Mouse (Mus musculus) left cerebral cortex, adult 2 months (tissue): ENCODE results near the gene Fam160a1. TPM values are rescaled to one million over a fixed set of nuclear protein-coding genes. Genes with fewer than 3 reads are reported as not detected.

Experiments used
- DNase-seq, 2 experiments: peaks; one replicate each; pipeline ENCODE4 v3.0.0; 2021 to 2022; ENCODE audit warnings: low spot score in 2 of 2, mixed read lengths in 1 of 2; ENCODE audit errors: extremely low spot score in 1 of 2
- H3K27ac ChIP-seq: fragments of 200-600 bp; 2 replicates; pipeline ENCODE4 v1.8.1; 2022
- H3K4me3 ChIP-seq: fragments of 200-600 bp; 2 replicates; pipeline ENCODE4 v1.8.1; 2022
- CTCF ChIP-seq: fragments of 200-600 bp; IDR thresholded peaks from 2 replicates; pipeline ENCODE4 v1.8.1; 2022; ENCODE audit warnings: antibody characterized with exemption, mild to moderate bottlenecking, moderate library complexity
- intact Hi-C: fragments of 180-260 bp; cut with DNase I; formaldehyde crosslinking; loops from one replicate; pipeline ENCODE4 v1.15.1; 2025
- long read RNA-seq, 2 experiments: library from polyadenylated mRNA; stranded (forward); transcript quantifications; one replicate each; pipeline ENCODE4 v2.0.0; 2021; ENCODE audit warnings: borderline mapping rate in 2 of 2
- total RNA-seq, 2 experiments: library from RNA; stranded (reverse); gene quantifications; 2 replicates each; pipeline ENCODE4 v1.2.3; 2021

The Fam160a1 gene
- total RNA-seq = 1 to 10 TPM; 3.2 to 5.6 TPM
- long read RNA-seq, experiment 1, partial matches to known transcripts = 1 of 5 reads
- long read RNA-seq, experiment 1, other reads (novel, unspliced or antisense) = 4 of 5 reads
- long read RNA-seq, experiment 2, partial matches to known transcripts = 3 of 7 reads
- long read RNA-seq, experiment 2, other reads (novel, unspliced or antisense) = 1 of 7 reads

DNA sequence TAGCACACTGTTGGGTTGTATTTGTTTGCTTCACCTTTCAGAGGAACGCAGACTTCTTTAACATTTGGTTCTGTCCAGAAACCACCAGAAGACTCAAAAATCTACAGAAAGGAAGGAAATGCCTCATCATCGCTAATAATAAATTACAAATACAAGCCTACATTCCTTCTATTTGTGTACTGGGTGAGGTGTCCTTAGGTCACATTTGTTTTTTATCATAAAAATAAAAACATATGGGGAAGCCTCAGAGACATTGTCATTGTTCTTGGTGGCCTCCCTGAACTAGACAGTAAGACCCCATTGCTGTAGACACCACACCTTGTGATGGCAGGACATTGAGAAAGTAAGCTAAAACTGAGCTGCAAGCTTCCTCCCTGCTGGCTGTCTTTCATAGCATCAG lies at the start of gene Fam160a1:
Gene Fam160a1, minus strand, starts transcription at position 101 of the 400 bp plus-strand sequence.
- intact Hi-C loops = no loop called here
- Histone ChIP-seq H3K27ac (no peak within 1 kb of the TSS), H3K4me3 (no peak within 1 kb of the TSS)
- DNase-seq = no peak
- TF ChIP-seq CTCF = no peak

DNA sequence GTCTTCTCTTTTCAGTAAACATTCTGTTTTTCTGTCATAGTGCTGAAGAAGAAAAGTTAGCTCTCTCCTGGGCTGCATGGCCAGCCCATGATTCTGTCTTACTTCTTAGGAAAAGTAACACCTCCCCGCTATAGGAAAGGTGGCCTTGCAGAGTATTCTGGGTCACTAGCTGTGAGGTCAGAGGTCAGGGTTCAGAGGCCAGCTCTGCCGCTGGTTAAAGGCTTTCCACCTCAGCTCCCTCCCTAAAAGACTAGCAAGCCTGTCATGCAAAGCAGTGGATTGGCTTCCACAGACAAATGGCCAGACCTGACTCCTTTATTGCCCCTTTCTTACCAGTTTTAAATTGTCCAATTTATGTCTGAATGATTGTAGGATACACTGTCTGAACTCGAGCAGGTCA lies 46.9 kb upstream of the Fam160a1 start:
- TF ChIP-seq CTCF = no peak
- intact Hi-C loops = no loop called here
- H3K4me3 ChIP-seq = no peak overlapping the region

DNA sequence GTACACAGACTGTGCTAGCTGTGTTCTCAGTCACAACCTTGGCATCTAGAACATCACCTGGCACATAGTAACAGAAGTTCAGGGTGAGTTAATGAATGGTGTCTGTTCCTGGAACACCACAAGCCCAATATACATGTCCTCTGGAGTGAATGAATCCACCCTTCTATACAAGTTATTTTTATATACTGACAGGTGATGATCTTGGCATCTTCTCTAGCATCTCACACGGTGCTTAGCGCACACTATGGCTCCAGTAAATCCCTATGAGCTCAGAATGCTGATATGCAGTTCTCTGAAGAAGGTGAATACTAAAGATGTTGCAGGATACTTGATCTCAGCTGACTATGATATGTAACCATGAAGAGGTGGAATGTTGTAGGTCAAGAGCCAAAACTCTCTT lies 45.8 kb upstream of the Fam160a1 start:
- no peak for TF ChIP-seq CTCF
- intact Hi-C loops = no loop called here
- Histone ChIP-seq H3K4me3 (no peak overlapping the region), H3K27ac (no peak overlapping the region)
- DNase-seq = no peak

More for the DNA sequence above, 46.9 kb upstream of the Fam160a1 start:
- H3K27ac ChIP-seq = no peak overlapping the region
- DNase-seq = no peak

DNA sequence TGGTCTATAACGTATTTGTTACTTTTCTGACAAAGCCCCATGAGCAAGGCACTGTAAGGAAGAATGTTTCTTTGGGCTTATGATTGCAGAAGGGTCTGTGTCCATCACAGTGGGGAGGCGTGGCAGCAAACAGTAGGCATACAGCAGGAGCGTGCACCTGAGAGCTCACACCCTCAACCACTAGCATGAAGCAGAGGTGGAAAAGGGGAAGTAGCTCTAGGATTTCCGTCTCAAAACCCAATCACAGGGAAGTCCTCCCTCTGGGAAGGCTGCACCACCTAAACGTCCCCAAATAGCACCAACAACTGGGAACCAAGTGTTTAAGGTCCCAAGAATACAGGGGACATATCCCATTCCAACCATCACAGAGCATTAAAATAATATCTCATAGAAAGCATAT lies 43.9 kb upstream of the Fam160a1 start:
- intact Hi-C loops = no loop called here
- no peak for DNase-seq
- TF ChIP-seq CTCF = no peak
- Histone ChIP-seq H3K27ac (no peak overlapping the region), H3K4me3 (no peak overlapping the region)

DNA sequence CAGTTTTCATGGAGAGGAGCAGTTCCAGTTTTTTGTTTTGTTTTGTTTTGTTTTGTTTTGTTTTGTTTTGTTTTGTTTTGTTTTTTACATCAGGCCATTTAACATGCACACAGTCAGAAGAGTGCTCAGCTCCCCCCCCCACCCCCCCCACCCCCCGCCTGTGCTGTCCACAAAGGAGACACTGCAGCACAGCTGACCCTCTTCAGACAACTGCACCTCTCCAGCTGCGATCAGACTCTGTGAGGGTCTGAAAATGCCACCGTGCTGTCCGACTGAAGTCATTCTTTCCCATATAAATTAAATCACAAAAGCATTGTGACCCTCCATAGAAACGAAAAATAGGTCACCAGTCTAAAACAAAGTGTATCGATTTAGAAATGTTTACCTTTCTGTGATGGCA lies 42.2 kb upstream of the Fam160a1 start:
- Histone ChIP-seq H3K27ac (no peak overlapping the region), H3K4me3 (no peak overlapping the region)
- intact Hi-C loops = no loop called here
- no peak for TF ChIP-seq CTCF
- DNase-seq = no peak

DNA sequence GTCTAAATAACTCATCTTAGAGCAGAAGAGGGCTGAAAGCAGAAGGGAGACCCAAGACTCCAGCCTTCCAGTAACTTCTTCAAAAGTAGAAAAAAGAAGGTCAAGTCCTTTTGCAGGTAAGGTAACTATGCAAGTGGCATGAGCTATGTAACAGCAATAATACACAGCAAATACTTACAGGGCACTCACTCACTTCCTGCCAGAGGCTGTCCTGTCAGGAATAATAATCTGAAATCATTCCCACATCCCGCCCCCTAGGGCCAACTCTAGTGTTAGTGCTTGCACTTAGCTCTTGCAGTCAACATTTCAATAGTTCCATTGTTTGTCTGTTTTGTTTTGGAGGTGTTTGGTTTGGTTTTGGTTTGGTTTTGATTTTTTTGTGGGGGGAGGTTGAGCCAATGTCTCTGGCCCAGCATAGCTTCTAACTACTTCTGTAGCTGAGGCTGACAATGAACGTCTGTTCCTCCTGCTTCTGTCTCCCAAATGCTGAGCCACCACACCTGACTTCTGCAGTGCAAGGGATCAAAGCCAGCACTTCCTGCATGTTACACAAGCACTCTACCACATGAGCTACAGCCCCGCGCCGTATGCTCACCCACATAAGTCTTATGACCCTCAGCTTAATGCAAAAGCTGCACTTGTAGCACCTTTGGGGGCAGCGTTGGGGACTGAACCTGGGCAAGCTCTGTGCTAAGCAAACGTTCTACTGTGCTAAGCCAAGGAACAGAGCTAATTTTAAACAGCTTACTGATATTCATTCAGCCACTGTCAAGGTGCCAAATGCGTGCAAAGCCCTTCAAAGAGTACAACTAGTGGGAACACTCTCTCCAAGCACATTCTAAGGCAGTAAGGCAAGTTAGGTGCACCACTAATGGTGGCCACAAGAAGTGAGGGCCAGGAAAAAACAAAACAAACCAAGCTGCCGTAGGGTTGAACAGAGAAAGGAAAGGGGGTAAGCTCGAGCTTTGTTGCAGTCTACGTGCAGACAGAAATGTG lies 41.3 kb upstream of the Fam160a1 start:
- intact Hi-C loops = no loop called here
- Histone ChIP-seq H3K4me3 (no peak overlapping the region), H3K27ac (no peak overlapping the region)
- no peak for TF ChIP-seq CTCF
- no peak for DNase-seq

DNA sequence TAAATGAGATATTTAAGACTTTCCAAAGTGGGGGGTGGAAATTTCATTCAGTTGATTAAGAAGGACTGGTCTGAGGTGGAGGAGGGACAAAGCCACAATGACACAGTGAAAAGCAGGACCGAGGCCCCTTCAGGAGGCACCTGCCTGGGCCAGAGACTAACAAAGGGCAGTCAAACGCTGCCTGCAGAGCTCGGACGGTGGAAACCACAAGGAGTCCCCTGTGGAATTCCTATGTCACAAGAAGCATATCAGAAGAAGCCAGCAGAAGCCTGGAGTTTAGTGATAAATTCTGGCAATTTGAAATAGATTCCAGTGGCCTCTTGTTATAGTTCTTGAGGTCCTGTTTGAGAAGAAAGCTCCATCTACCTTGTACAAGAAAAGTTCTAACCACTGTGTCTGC lies 40.0 kb upstream of the Fam160a1 start:
- Histone ChIP-seq H3K4me3 (no peak overlapping the region), H3K27ac (no peak overlapping the region)
- TF ChIP-seq CTCF = no peak
- DNase-seq = no peak
- intact Hi-C loops = no loop called here

DNA sequence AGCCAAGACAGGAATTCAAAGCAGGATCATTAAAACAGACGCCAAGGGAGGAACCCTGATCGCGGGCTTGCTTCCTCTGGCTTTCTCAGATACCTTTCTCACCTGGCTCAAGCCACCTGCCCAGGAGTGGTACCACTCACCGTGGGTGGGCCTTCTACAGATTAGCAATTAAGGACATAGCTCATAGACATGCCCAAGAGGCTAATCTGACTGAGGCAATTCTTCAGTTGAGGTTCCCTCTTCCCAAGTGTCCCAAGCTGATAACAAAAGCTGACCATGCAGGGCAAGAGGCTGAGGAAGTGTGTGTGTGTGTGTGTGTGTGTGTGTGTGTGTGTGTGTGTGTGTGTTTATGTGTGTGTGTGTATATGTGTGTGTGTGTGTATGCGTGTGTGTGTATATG lies 38.9 kb upstream of the Fam160a1 start:
- H3K4me3 ChIP-seq = no peak overlapping the region
- no peak overlapping the region for H3K27ac ChIP-seq
- DNase-seq = no peak
- TF ChIP-seq CTCF = no peak
- intact Hi-C loops = no loop called here

DNA sequence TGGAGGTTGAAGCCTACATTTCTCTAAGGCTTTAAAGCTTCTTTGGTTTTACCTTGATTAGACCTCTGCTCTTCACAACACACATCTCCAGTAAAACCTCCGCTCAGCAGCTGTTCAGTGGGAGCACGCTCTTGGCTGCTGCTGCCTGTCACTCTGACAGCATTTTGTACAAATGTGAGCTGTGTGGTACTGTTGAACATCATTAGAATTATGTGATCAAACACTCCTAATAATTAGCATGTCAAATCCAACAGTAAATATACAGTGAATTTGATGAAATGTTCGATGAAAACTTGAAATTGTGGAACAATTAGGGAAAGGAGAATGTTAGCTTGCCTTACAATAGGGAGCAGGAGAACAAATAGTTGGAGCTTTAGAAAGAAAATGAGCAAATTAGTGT lies 38.0 kb upstream of the Fam160a1 start:
- intact Hi-C loops = no loop called here
- no peak for TF ChIP-seq CTCF
- no peak overlapping the region for H3K27ac ChIP-seq
- no peak for DNase-seq
- no peak overlapping the region for H3K4me3 ChIP-seq

DNA sequence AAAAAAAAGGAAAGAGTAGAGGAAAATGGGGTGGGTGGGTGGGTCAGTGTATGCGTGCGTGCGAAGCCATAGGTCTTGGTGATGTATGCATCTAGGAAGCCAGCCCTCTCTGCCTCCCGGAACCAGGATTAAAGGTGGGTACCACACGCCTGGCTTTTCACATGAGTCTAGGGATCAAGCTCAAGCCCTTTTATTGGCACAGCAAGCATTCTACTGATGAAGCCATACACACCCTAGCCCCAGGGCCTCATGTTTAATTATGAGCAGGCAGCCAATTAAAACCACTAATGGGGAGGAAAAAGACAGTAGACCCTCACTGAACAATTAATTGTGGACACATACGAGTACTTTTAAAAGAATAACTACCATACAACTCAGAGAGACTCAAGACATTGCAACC lies 37.1 kb upstream of the Fam160a1 start:
- intact Hi-C loops = no loop called here
- no peak overlapping the region for H3K27ac ChIP-seq
- no peak for DNase-seq
- no peak overlapping the region for H3K4me3 ChIP-seq
- TF ChIP-seq CTCF = no peak

DNA sequence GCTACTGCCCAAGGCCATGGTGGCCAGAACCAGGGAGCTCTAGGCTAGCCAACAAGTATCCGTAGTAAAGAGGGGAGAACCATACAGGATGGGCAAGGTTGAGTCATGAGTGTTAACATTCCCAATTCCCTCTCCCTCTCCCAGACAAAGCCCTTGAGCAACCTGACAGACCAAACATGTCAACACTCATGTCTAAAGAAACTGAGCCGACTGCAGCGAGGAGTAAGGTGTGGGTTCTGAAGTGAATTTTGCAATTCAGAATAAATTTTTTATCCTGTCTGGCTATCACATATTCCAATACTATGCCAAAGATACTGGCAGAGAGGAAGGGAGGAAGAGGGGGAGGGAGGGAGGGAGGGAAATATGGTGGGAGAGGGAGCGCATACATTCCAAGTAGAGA lies 36.6 kb upstream of the Fam160a1 start:
- no peak overlapping the region for H3K4me3 ChIP-seq
- H3K27ac ChIP-seq = no peak overlapping the region
- DNase-seq = no peak
- intact Hi-C loops = no loop called here
- TF ChIP-seq CTCF = no peak

DNA sequence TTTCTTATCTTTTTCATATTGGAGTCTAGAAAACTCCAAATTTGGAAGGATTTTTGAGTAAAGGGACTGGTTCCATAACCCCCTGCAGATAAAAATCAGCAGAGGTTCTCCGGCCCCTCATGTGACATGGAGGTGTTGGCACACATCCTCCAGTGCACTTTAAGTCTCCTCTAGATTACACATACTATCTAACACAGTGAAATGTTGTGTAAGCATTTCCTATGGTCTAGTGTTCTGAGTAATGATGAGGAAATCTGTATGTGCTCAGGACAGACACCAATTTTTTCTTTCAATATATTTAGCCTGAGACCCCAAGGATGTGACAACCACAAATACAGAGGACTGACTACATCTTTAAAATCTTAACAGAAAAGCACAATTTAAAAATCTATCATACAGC lies 33.0 kb upstream of the Fam160a1 start:
- no peak for TF ChIP-seq CTCF
- DNase-seq = no peak
- no peak overlapping the region for H3K4me3 ChIP-seq
- no peak overlapping the region for H3K27ac ChIP-seq
- intact Hi-C loops = no loop called here
